Mouse (Mus musculus) intestine, postnatal 0 days (tissue): ENCODE results near the gene BC029722. TPM values are rescaled to one million over a fixed set of nuclear protein-coding genes. Genes with fewer than 3 reads are reported as not detected.
A peak's percentile ranks its signal among the peaks of the same experiment; 100 is the strongest.

ENCODE experiments used
- ATAC-seq: fragments of 200-750 bp; cut with Nextera tagmentation; 2 replicates; pipeline ENCODE4 v1.8.0; 2017; ENCODE audit warnings: mild to moderate bottlenecking, moderate TSS enrichment, moderate library complexity
- H3K27ac ChIP-seq: fragments of 300-500 bp; sonication (generic); 2 replicates; pipeline ENCODE4 v1.5.1; 2014; ENCODE audit warnings: mild to moderate bottlenecking, low read depth, low read length, moderate library complexity
- H3K27me3 ChIP-seq: fragments of 300-500 bp; sonication (generic); replicated peaks from 2 replicates; pipeline ENCODE4 v1.6.1; 2014; ENCODE audit warnings: low read length, mixed read lengths; ENCODE audit not compliant: control insufficient read depth, insufficient read depth
- H3K36me3 ChIP-seq: fragments of 300-500 bp; sonication (generic); 2 replicates; pipeline ENCODE4 v1.6.1; 2014; ENCODE audit warnings: mild to moderate bottlenecking, moderate library complexity; ENCODE audit not compliant: control insufficient read depth, insufficient read depth
- H3K4me1 ChIP-seq: fragments of 300-500 bp; sonication (generic); replicated peaks from 2 replicates; pipeline ENCODE4 v1.6.1; 2014; ENCODE audit warnings: antibody characterized with exemption, low read length, mixed read lengths; ENCODE audit not compliant: control insufficient read depth, insufficient read depth
- H3K4me2 ChIP-seq: fragments of 300-500 bp; sonication (generic); replicated peaks from 2 replicates; pipeline ENCODE4 v1.6.1; 2014; ENCODE audit warnings: low read depth, mild to moderate bottlenecking, moderate library complexity
- H3K4me3 ChIP-seq: fragments of 300-500 bp; sonication (generic); 2 replicates; pipeline ENCODE4 v1.5.1; 2014; ENCODE audit warnings: low read depth, low read length
- H3K9ac ChIP-seq: fragments of 300-500 bp; sonication (generic); 2 replicates; pipeline ENCODE4 v1.6.1; 2014; ENCODE audit warnings: mild to moderate bottlenecking, low read depth, low read length
- H3K9me3 ChIP-seq: fragments of 300-500 bp; sonication (generic); 2 replicates; pipeline ENCODE4 v1.6.1; 2016; ENCODE audit warnings: mixed run types; ENCODE audit not compliant: control insufficient read depth
- CTCF ChIP-seq: sonication (generic); IDR thresholded peaks from 2 replicates; pipeline ENCODE4 v1.5.1; 2016; ENCODE audit warnings: low read depth, mild to moderate bottlenecking, control low read depth, antibody characterized with exemption, moderate library complexity
- WGBS: fragments of 180-500 bp; shearing (Covaris S2); extraction: QIAGEN DNeasy Blood & Tissue Kit; methylation state at CpG from one replicate; pipeline ENCODE4 v1.1.7; 2014; 5-methylcytosine and 5-hydroxymethylcytosine counted together
- polyA plus RNA-seq: library from polyadenylated mRNA; unstranded; fragments of >200 nt; fragmentation: Nextera tagmentation; extraction: Ambion mirVana; gene quantifications from 2 replicates; pipeline ENCODE4 v1.2.1, GENCODE M21; 2015

The BC029722 gene
- polyA plus RNA-seq, 1 experiment from 2014 or later = 42.3 TPM

DNA sequence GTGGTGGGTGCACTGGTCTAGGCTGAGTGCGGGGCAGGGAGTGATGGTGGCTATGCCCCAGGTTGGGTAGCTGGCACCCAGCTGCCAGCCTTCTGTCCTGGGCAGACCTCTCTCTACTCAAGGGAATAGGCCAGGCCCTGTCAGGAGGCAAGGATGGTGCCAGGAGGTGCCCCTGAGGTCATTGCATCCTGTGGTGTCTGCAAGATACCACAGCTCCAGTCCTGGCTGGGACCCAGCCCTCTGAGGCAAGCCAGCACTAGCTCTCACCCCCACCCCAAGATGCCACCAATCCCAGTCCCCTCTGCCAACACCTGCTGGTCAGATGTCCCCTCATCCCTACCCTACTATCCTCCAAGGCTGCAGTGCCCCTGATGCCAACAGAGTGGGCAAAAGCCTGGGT lies 3.0 kb downstream of the BC029722 start:
- no peak overlapping the region for H3K4me3 ChIP-seq
- no peaks in the 10 kb centered on the region for H3K9me3 ChIP-seq
- TF ChIP-seq CTCF = no peak
- H3K4me2 ChIP-seq = no peak overlapping the region
- peaks cover under 1% of the 10 kb centered on the region; the same call in 1 of the 2 replicates for H3K36me3 ChIP-seq
- no peaks in the 10 kb centered on the region; the same call in 1 of the 2 replicates for H3K27me3 ChIP-seq
- no peak overlapping the region for H3K27ac ChIP-seq
- H3K4me1 ChIP-seq = peaks cover 7% of the 10 kb centered on the region
- 100% methylated on average over 1 of the region's 1 CpGs for WGBS
- ATAC-seq = no peak
- no peak overlapping the region for H3K9ac ChIP-seq

DNA sequence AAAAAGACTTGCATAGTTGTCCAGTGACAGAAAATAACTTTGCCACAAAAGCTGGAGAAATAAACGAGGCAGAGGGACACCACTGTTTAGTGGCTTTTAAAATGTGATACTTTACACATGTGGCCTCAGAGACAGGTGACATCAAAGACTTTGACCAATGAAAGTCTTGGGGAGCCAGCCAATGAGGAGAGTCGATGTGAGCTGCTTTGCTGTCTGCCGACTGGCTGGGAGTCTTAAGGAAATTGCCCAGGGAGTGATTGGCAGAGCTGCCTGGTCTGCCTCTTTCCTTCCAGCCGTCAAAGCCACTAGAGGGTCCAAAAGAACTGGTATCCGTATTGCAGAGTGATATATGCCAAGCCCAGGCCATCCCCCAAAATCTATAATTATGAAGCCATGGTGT lies 4.4 kb downstream of the BC029722 start:
- no peaks in the 10 kb centered on the region; the same call in 1 of the 2 replicates for H3K27me3 ChIP-seq
- ATAC-seq = no peak
- H3K9me3 ChIP-seq = no peaks in the 10 kb centered on the region
- H3K36me3 ChIP-seq = no peaks in the 10 kb centered on the region
- no peak overlapping the region for H3K9ac ChIP-seq
- 23% methylated on average over 5 of the region's 5 CpGs for WGBS
- no peak for TF ChIP-seq CTCF
- no peak overlapping the region for H3K4me3 ChIP-seq
- H3K4me2 ChIP-seq = no peak overlapping the region
- H3K27ac ChIP-seq = no peak overlapping the region
- H3K4me1 ChIP-seq = peaks cover 7% of the 10 kb centered on the region

GRCm38 (mm10) chr2:155812637-155813036 lies 6.6 kb downstream of the BC029722 start:
- Histone ChIP-seq H3K4me1 (no peaks in the 10 kb centered on the region), H3K9ac (no peak overlapping the region), H3K27me3 (no peaks in the 10 kb centered on the region; the same call in 1 of the 2 replicates), H3K9me3 (no peaks in the 10 kb centered on the region), H3K27ac (no peak overlapping the region), H3K4me2 (no peak overlapping the region), H3K4me3 (no peak overlapping the region), H3K36me3 (no peaks in the 10 kb centered on the region)
- no peak for TF ChIP-seq CTCF
- ATAC-seq = no peak
- 80% methylated on average over 4 of the region's 4 CpGs for WGBS

DNA sequence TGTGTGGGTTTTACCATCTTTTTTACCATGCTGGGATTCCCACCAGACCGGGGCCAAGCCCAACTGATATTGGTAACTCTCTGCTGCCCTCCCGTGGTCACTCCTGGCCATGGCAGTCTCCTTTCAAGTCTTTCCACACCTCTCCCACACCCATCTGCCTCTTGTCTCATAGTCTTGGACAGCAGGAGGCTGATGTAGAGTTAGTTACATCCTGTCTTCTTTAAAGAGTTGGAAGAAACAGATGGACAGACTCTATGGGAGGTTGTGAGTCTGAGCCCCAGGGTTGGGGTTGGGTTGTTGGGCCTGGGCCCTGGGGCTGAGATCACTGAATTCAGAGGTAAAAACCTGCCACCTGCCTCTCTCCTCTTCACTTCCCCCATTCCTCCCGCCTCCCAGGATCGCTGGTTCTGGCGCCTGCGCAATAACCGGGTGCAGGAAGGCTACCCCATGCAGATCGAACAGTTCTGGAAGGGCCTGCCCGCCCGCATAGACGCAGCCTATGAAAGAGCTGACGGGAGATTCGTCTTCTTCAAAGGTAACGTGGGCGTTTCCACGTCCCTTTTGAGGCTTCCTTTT lies 7.3 kb downstream of the BC029722 start:
- Histone ChIP-seq H3K36me3 (no peaks in the 10 kb centered on the region), H3K4me3 (no peak overlapping the region), H3K9me3 (no peaks in the 10 kb centered on the region), H3K4me1 (no peaks in the 10 kb centered on the region), H3K4me2 (no peak overlapping the region), H3K27ac (no peak overlapping the region), H3K9ac (no peak overlapping the region), H3K27me3 (no peaks in the 10 kb centered on the region; the same call in 1 of the 2 replicates)
- peak; percentile 92 for TF ChIP-seq CTCF
- peak; percentile 13; the same call in 1 of the 2 replicates for ATAC-seq
- 47% methylated on average over 16 of the region's 16 CpGs for WGBS

DNA sequence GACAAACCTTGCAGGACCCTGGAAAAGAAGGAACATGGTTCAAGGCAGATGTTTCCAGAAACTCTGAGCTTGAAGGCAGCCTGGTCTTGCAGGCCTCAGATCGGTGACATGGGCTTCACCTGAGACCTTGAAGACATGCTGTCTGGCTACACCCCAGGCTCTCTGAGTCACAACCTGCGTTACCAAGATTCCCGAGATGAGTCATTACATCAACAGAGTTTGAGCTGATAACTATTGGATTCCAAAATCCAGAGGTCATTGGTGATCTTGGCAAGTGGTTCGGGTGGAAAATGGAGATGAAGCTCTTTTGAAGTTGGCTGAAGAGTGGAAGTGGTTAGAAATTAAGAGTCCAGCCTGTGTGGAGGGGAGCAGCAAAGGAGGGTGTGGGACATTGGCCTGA lies 9.6 kb downstream of the BC029722 start:
- H3K4me2 ChIP-seq = no peak overlapping the region
- WGBS = 47% methylated on average over 4 of the region's 4 CpGs
- ATAC-seq = no peak

DNA sequence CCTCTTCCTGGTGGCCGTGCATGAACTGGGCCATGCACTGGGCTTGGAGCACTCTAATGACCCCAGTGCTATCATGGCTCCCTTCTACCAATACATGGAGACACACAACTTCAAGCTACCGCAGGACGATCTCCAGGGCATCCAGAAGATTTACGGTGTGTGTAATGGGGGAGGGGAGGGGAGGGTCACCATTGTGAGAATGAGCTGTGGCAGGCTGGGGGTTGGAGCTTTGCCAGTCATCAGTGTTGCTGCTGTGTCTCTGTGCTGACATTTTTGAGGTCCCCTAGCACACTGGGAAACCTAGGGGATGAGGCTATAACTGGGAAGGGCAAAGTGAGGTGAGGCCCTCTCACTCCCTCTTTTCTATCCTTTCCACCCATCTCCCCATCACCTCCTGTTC lies 11.8 kb downstream of the BC029722 start:
- Histone ChIP-seq H3K4me2 (no peak overlapping the region), H3K9me3 (no peaks in the 10 kb centered on the region), H3K9ac (no peak overlapping the region), H3K4me1 (peaks cover 15% of the 10 kb centered on the region), H3K27me3 (no peaks in the 10 kb centered on the region; the same call in 1 of the 2 replicates), H3K36me3 (no peaks in the 10 kb centered on the region), H3K4me3 (no peak overlapping the region), H3K27ac (no peak overlapping the region)
- ATAC-seq = no peak
- TF ChIP-seq CTCF = no peak
- WGBS = 45% methylated on average over 4 of the region's 4 CpGs

More for the DNA sequence above, 9.6 kb downstream of the BC029722 start:
- Histone ChIP-seq H3K4me1 (peaks cover 8% of the 10 kb centered on the region), H3K27ac (no peak overlapping the region), H3K9me3 (no peaks in the 10 kb centered on the region), H3K27me3 (no peaks in the 10 kb centered on the region; the same call in 1 of the 2 replicates), H3K9ac (no peak overlapping the region), H3K36me3 (no peaks in the 10 kb centered on the region), H3K4me3 (no peak overlapping the region)
- TF ChIP-seq CTCF = no peak
